Mouse (Mus musculus): ENCODE data around the gene Arnt. TPM values are rescaled to one million over a fixed set of nuclear protein-coding genes. Genes with fewer than 3 reads are reported as not detected.
A peak's percentile ranks its signal among the peaks of the same experiment; 100 is the strongest.
"Not testable (repeated sequence)": the region's sequence is repeated elsewhere in the genome, so short reads cannot be mapped to it uniquely, and the experiment has no call there.

Arnt gene
- polyA plus RNA-seq, 1 experiment from 2014 or later, result 52.8 TPM

DNA sequence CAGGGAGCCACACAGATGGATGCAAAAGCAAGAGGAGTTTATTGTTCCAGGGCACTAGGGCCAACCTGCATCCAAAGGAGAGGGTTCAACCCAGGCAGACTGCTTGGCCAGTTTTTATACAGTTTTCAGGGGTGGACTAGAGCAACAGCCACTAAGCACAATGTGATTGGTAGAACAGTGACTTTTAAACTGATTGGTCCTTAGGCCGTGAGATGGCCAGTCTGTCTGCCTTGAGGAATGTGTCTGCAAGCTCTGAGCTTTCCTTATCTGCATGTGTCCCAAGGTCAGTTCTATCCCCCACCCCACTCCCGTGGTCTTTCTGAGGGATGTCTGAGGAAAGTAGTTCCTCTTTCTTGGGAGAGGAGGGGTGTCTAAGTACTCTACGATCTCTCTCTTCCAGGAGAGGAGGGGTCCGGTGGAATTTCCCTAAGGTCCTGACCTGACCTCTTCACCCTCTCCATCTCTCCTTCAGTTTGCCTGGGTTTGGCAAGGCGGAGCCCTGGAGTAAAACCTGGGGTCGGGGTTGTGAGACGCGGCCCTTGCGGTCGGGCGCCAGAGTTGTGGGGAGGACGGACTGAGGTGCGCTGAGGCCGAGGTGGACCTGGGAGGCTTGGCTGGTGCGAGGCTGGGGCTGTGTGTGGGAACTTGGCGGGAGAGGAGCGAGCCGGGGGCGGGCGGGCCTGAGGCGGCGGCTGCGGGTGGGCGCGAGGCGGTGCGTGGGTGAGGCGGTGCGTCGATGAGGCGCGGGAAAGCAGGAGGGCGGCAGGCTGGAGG is 6.9 kb upstream of the Arnt start:
- Histone ChIP-seq H3K4me2 (ENCODE audit: low read depth, low read length) (peak overlapping the region; percentile 50), H3K4me3 (ENCODE audit: low read length) (peak overlapping the region; percentile 36)
- 26% methylated on average over 5 of the region's 33 CpGs for WGBS
- H3K9me3 ChIP-seq (ENCODE audit: control insufficient read depth, low read length); H3K9ac ChIP-seq (ENCODE audit: low read length); H3K36me3 ChIP-seq (ENCODE audit: control insufficient read depth, insufficient read depth, low read length); H3K4me1 ChIP-seq (replicated peaks; ENCODE audit: control insufficient read depth, insufficient read depth, low read length); H3K27me3 ChIP-seq (ENCODE audit: control insufficient read depth, insufficient read depth, low read depth, low read length); H3K27ac ChIP-seq (ENCODE audit: low read length): not testable (repeated sequence)
- ATAC-seq (ENCODE audit: low read depth), result peak; percentile 82

- Histone ChIP-seq H3K4me2 (ENCODE audit: low read depth, low read length) (peak overlapping the region; percentile 50), H3K4me3 (ENCODE audit: low read length) (peak overlapping the region; percentile 36)
- 22% methylated on average over 11 of the region's 21 CpGs for WGBS
- ATAC-seq (ENCODE audit: low read depth); H3K4me1 ChIP-seq (replicated peaks; ENCODE audit: control insufficient read depth, insufficient read depth, low read length); H3K27me3 ChIP-seq (ENCODE audit: control insufficient read depth, insufficient read depth, low read depth, low read length); H3K36me3 ChIP-seq (ENCODE audit: control insufficient read depth, insufficient read depth, low read length); H3K9ac ChIP-seq (ENCODE audit: low read length); H3K27ac ChIP-seq (ENCODE audit: low read length); H3K9me3 ChIP-seq (ENCODE audit: control insufficient read depth, low read length): not testable (repeated sequence)
Measured at GRCm38 (mm10) chr3:95427891-95428238, 6.3 kb upstream of the Arnt start.

DNA sequence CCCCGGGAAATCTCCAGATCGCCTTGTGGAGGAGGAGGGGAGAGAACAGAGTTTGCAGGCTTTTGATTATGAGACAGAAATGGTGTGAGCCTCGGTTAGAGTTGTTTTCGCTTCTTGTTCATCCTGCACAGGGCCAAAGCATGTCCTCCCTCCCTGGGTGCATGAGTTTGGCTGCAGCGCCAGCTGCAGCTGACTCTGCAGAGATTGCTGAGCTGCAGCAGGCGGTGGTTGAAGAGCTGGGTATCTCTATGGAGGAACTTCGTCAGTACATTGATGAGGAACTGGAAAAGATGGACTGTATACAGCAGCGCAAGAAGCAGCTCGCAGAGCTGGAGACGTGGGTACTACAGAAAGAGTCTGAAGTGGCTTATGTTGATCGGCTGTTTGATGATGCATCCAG is 5.8 kb upstream of the Arnt start:
- not testable (repeated sequence) for H3K27ac ChIP-seq (ENCODE audit: low read length); H3K4me1 ChIP-seq (replicated peaks; ENCODE audit: control insufficient read depth, insufficient read depth, low read length); H3K27me3 ChIP-seq (ENCODE audit: control insufficient read depth, insufficient read depth, low read depth, low read length); H3K4me2 ChIP-seq (ENCODE audit: low read depth, low read length); H3K9me3 ChIP-seq (ENCODE audit: control insufficient read depth, low read length); H3K4me3 ChIP-seq (ENCODE audit: low read length); H3K36me3 ChIP-seq (ENCODE audit: control insufficient read depth, insufficient read depth, low read length); H3K9ac ChIP-seq (ENCODE audit: low read length)
- no CpG with 5 or more reads among the region's 11 CpGs for WGBS
- 0 out of 2 replicates have a peak, but pooled peaks have one; percentile 36 for ATAC-seq (ENCODE audit: low read depth)

DNA sequence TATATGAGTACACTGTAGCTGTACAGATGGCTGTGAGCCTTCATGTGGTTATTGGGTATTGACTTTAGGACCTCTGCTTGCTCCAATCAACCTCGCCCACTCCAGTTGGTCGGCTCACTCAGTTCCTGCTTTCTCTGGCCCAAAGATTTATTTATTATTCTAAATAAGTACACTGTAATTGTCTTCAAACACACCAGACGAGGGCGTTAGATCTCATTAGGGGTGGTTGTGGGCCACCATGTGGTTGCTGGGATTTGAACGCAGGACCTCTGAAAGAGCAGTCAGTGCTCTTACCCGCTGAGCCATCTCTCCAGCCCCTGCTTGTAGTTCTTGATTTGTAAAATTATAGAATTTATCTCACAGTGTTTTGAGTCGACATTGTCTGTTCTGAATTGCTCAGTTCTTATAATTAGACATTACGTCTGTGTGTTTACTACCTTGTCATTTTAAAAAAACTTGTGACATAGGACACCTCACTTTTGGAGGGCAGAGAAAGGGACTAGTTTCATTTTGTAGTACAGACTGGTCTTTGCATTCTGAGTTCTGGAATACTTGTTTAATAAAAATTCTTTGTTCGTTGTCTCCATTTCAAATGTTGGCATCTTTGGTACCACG is 780 bp upstream of the Arnt start:
- H3K9ac ChIP-seq (ENCODE audit: low read length), result peak overlapping the region; percentile 90
- ATAC-seq (ENCODE audit: low read depth), result no peak
- H3K36me3 ChIP-seq (ENCODE audit: control insufficient read depth, insufficient read depth, low read length), result peaks cover 13% of the 10 kb centered on the region
- peak overlapping the region; percentile 87 for H3K4me2 ChIP-seq (ENCODE audit: low read depth, low read length)
- no peaks in the 10 kb centered on the region for H3K27me3 ChIP-seq (ENCODE audit: control insufficient read depth, insufficient read depth, low read depth, low read length)
- no peaks in the 10 kb centered on the region for H3K4me1 ChIP-seq (replicated peaks; ENCODE audit: control insufficient read depth, insufficient read depth, low read length)
- WGBS, result 66% methylated on average over 10 of the region's 10 CpGs
- peak overlapping the region; percentile 71 for H3K27ac ChIP-seq (ENCODE audit: low read length)
- no peaks in the 10 kb centered on the region for H3K9me3 ChIP-seq (ENCODE audit: control insufficient read depth, low read length)
- peak overlapping the region; percentile 90 for H3K4me3 ChIP-seq (ENCODE audit: low read length)

DNA sequence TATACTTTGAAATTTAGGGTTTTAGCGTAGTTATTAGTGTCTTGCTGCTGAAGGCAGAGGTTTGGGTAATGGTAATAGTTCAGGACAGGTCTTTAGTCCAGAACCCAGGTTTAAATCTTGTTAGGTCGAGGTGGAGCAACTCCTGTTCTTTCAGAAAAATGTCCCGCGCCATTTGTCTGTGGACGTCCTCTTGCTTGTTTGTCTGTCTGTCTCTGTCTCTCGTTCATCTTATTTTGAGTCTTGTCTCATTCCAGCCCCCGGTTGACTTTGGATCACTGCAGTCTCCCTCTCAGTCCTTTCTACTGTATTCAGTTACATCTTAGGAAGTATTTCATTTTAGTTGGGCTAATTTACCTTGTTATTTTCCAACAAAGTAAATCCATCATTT is 789 bp downstream of the Arnt start:
- Histone ChIP-seq H3K4me3 (ENCODE audit: low read length) (peak overlapping the region; percentile 90), H3K27me3 (ENCODE audit: control insufficient read depth, insufficient read depth, low read depth, low read length) (no peaks in the 10 kb centered on the region), H3K9ac (ENCODE audit: low read length) (peak overlapping the region; percentile 90), H3K36me3 (ENCODE audit: control insufficient read depth, insufficient read depth, low read length) (peaks cover 13% of the 10 kb centered on the region), H3K27ac (ENCODE audit: low read length) (peak overlapping the region; percentile 91; the same call in 1 of the 2 replicates), H3K4me2 (ENCODE audit: low read depth, low read length) (peak overlapping the region; percentile 87), H3K9me3 (ENCODE audit: control insufficient read depth, low read length) (no peaks in the 10 kb centered on the region), H3K4me1 (replicated peaks; ENCODE audit: control insufficient read depth, insufficient read depth, low read length) (no peaks in the 10 kb centered on the region)
- WGBS, result 0% methylated on average over 7 of the region's 7 CpGs
- ATAC-seq (ENCODE audit: low read depth), result no peak

DNA sequence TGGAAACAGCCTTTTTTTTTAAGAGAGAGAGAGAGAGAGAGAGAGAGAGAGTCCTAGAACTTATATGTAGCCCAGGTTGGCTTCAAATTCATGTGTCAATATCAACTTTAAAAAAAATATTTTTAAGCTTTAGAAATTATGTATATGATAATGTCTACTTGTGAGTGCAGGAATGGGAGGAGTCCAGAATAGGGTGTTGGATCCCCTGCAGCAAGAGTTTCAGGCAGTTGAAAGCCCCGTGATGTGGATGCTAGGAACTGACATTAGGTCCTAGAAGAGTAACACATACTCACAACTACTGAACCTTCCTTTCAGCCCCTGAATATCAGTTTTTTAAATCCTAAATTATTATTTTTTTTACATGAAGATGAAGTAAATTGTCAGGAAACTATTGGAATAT is 1.4 kb downstream of the Arnt start:
- peak overlapping the region; percentile 43 for H3K4me2 ChIP-seq (ENCODE audit: low read depth, low read length)
- peaks cover 13% of the 10 kb centered on the region for H3K36me3 ChIP-seq (ENCODE audit: control insufficient read depth, insufficient read depth, low read length)
- H3K9ac ChIP-seq (ENCODE audit: low read length), result no peak overlapping the region
- H3K4me1 ChIP-seq (replicated peaks; ENCODE audit: control insufficient read depth, insufficient read depth, low read length), result no peaks in the 10 kb centered on the region
- 50% methylated on average over 1 of the region's 1 CpGs for WGBS
- ATAC-seq (ENCODE audit: low read depth), result no peak
- H3K9me3 ChIP-seq (ENCODE audit: control insufficient read depth, low read length), result no peaks in the 10 kb centered on the region
- no peak overlapping the region for H3K4me3 ChIP-seq (ENCODE audit: low read length)
- no peaks in the 10 kb centered on the region for H3K27me3 ChIP-seq (ENCODE audit: control insufficient read depth, insufficient read depth, low read depth, low read length)
- H3K27ac ChIP-seq (ENCODE audit: low read length), result no peak overlapping the region

DNA sequence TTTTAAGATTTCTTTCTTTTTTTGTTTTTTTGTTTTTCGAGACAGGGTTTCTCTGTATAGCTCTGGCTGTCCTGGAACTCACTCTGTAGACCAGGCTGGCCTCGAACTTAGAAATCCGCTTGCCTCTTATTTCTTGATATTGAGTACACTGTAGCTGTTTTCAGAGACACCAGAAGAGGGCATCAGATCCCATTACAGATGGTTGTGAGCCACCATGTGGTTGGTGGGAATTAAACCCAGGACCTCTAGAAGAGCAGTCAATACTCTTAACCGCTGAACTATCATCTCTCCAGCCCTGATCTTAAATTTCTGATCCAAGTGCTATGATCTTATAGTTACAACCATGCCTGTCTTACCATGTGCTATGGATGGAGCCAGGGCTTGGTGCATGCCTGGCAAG is 4.4 kb downstream of the Arnt start:
- H3K4me1 ChIP-seq (replicated peaks; ENCODE audit: control insufficient read depth, insufficient read depth, low read length); H3K4me2 ChIP-seq (ENCODE audit: low read depth, low read length); H3K9me3 ChIP-seq (ENCODE audit: control insufficient read depth, low read length); H3K27me3 ChIP-seq (ENCODE audit: control insufficient read depth, insufficient read depth, low read depth, low read length); ATAC-seq (ENCODE audit: low read depth); H3K4me3 ChIP-seq (ENCODE audit: low read length); H3K9ac ChIP-seq (ENCODE audit: low read length); H3K27ac ChIP-seq (ENCODE audit: low read length): not testable (repeated sequence)
- 95% methylated on average over 4 of the region's 4 CpGs for WGBS
- peaks cover 13% of the 10 kb centered on the region for H3K36me3 ChIP-seq (ENCODE audit: control insufficient read depth, insufficient read depth, low read length)

GRCm38 (mm10) chr3:95439670-95440069 is 5.5 kb downstream of the Arnt start:
- no peaks in the 10 kb centered on the region for H3K27me3 ChIP-seq (ENCODE audit: control insufficient read depth, insufficient read depth, low read depth, low read length)
- no peaks in the 10 kb centered on the region for H3K9me3 ChIP-seq (ENCODE audit: control insufficient read depth, low read length)
- no peak overlapping the region for H3K27ac ChIP-seq (ENCODE audit: low read length)
- no peak for ATAC-seq (ENCODE audit: low read depth)
- peaks cover 13% of the 10 kb centered on the region for H3K36me3 ChIP-seq (ENCODE audit: control insufficient read depth, insufficient read depth, low read length)
- no peak overlapping the region for H3K4me3 ChIP-seq (ENCODE audit: low read length)
- no peak overlapping the region for H3K4me2 ChIP-seq (ENCODE audit: low read depth, low read length)
- H3K9ac ChIP-seq (ENCODE audit: low read length), result no peak overlapping the region
- H3K4me1 ChIP-seq (replicated peaks; ENCODE audit: control insufficient read depth, insufficient read depth, low read length), result no peaks in the 10 kb centered on the region

DNA sequence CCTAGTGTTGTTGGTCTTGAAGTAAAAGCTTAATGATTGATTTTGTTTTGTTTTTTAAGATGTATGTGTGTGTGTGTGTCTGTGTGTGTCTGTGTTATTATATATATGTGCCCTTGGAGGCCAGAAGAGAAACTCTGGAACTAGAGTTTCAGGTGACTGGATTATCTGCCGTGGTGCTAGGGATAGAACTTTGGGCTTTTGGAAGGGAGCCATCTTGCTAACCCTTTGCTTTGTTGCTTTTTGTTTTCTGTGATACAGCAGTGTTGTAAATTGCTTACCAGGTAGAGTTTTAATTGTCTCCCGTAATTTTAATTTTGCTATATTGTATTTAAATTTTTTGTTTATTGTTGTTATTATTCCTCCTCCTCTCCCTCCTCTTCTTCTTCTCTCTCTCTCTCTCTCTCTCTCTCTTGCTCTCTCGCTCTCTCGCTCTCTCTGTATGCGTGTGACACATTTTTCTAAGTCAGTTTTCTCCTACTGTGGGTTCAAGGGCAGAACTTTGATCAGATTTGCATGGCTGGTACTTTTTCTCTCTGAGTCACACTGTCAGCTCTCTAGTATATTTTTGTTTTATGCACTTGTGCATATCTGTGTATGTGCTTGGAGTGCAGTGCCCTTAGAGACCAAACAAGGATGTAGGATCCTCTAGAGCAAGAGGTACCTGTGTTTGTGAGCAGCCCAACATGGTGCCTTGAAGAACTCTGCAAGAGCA is 8.4 kb downstream of the Arnt start:
- Histone ChIP-seq H3K27ac (ENCODE audit: low read length) (no peak overlapping the region), H3K27me3 (ENCODE audit: control insufficient read depth, insufficient read depth, low read depth, low read length) (no peaks in the 10 kb centered on the region), H3K9ac (ENCODE audit: low read length) (no peak overlapping the region), H3K4me3 (ENCODE audit: low read length) (no peak overlapping the region), H3K36me3 (ENCODE audit: control insufficient read depth, insufficient read depth, low read length) (peaks cover 6% of the 10 kb centered on the region), H3K4me1 (replicated peaks; ENCODE audit: control insufficient read depth, insufficient read depth, low read length) (no peaks in the 10 kb centered on the region), H3K4me2 (ENCODE audit: low read depth, low read length) (no peak overlapping the region), H3K9me3 (ENCODE audit: control insufficient read depth, low read length) (no peaks in the 10 kb centered on the region)
- no peak for ATAC-seq (ENCODE audit: low read depth)
- 93% methylated on average over 5 of the region's 5 CpGs for WGBS

Measured in lung, embryonic 16.5 days (tissue).